Mouse (Mus musculus) thymus, postnatal 14 days (tissue): ENCODE measurements around the gene Cd209e.
"Not testable (repeated sequence)": the region's sequence is repeated elsewhere in the genome, so short reads cannot be mapped to it uniquely, and the experiment has no call there.

Source experiments
- DNase-seq: peaks from one replicate; pipeline ENCODE4 v3.0.0; 2021

Gene Cd209e

GRCm38 (mm10) chr8:3854209-3854608, at the start of gene Cd209e:
TSS of gene Cd209e (minus strand) at chr8:3854309.
- no peak for DNase-seq

- DNase-seq = no peak
These were observed 24.3 kb upstream of the Cd209e start, which contains the start of gene Cd209d for GRCm38 (mm10) chr8:3878455-3878854. TSS of gene Cd209d (minus strand) at chr8:3878555.

DNA sequence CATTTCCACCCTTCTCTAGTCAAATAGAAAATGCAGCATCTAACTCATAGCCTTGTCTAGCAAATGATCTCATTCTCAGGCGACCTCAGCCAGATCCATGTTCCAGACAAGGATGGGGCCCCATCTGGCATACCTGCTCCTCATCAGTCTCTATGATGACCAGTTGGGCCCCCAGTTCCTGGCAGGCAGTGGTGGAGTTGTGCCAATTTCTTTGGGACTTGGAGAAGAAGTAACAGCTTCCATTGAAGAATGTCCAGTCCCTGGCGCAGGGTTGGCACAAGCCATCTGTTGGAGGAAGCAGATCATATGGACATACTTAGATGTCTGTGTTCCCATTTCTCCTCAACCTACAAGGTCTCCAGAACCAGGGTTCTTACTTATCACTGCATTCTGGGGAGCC, 22.0 kb upstream of the Cd209e start:
- DNase-seq = no peak

DNA sequence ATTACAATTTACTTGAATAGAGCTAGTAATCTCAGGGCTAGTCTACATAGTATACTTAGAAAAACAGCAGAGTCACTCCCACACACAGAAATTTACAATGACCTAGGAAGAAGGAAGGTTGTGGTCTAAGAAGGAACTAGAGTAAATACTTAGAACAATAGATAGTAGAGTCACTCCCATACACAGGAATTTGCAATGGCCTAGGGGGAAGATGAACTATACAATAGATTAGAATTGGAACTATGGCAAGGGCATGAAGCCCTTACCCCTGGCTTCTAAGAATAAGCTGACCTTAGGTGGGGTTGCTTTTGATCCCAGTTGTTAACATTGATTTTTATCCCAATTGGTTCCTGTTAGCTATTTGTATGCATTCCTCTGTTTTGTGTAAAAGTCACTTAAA, 8.6 kb upstream of the Cd209e start:
- not testable (repeated sequence) for DNase-seq

DNA sequence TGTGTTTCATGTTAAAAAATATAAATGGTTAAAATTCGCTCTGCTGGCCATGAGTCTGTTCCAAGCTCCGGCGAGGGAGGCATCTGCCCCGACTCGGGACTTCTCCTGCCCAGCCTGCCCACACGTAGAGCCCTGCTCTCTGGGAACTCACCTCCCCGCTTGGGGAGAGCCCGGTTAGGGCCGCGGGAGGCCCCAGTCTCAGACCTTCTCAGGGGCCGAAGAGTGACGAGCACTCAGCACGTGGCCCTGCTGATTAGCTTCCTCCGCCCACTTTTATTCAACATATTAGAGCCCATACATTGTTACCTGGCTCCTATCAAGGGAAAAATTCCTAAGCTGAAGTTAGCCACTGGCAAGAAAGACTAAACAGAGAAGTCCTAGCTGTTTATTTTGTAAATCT, 51.0 kb downstream of the Cd209e start:
- DNase-seq = peak; percentile 36
